Mouse (Mus musculus) liver, embryonic 14.5 days (tissue): ENCODE measurements at regions not wholly inside any gene's neighbourhood (a gene's known extent, or its start where the extent isn't known, plus 50 kb on each side); places are given as distances from the start of the nearest gene placed in this dataset.

ENCODE experiments used
- ATAC-seq: fragments of 200-750 bp; cut with Nextera tagmentation; 2 replicates; pipeline ENCODE4 v1.8.0; 2017; ENCODE audit warnings: moderate number of reproducible peaks, mild to moderate bottlenecking, moderate library complexity; ENCODE audit not compliant: insufficient read depth
- DNase-seq, 3 experiments: peaks; one replicate each; pipeline ENCODE4 v3.0.0-alpha.2; 2012 to 2013; ENCODE audit warnings: low read depth in 3 of 3, low spot score in 3 of 3
- H3K27ac ChIP-seq: fragments of 300-500 bp; sonication (generic); 2 replicates; pipeline ENCODE4 v1.5.1; 2014; ENCODE audit warnings: moderate library complexity, mild to moderate bottlenecking, control low read depth, inconsistent platforms
- H3K27me3 ChIP-seq: fragments of 300-500 bp; sonication (generic); 2 replicates; pipeline ENCODE4 v1.6.1; 2014; ENCODE audit warnings: mild to moderate bottlenecking, low read length, moderate library complexity; ENCODE audit not compliant: control insufficient read depth, insufficient read depth
- H3K36me3 ChIP-seq: fragments of 300-500 bp; sonication (generic); replicated peaks from 2 replicates; pipeline ENCODE4 v1.6.1; 2014; ENCODE audit warnings: low read depth; ENCODE audit not compliant: control insufficient read depth, insufficient read depth
- H3K4me1 ChIP-seq, 2 experiments: fragments of 200-500 bp in 1 of 2; fragments of 300-500 bp in 1 of 2; sonication (generic) in 1 of 2; replicated peaks; 2 replicates each; pipeline ENCODE4 v1.6.1; 2012 to 2014; ENCODE audit warnings: antibody characterized with exemption in 1 of 2, inconsistent platforms in 1 of 2, low read length in 1 of 2; ENCODE audit not compliant: control insufficient read depth in 2 of 2, insufficient read depth in 2 of 2
- H3K4me2 ChIP-seq: fragments of 300-500 bp; sonication (generic); 2 replicates; pipeline ENCODE4 v1.6.1; 2014; ENCODE audit warnings: low read depth, mild to moderate bottlenecking, control low read depth, moderate library complexity
- H3K4me3 ChIP-seq, 2 experiments: fragments of 200-500 bp in 1 of 2; fragments of 300-500 bp in 1 of 2; sonication (generic) in 1 of 2; 2 replicates each; pipeline ENCODE4 v1.5.1; 2012 to 2014; ENCODE audit warnings: low read depth in 2 of 2, low read length in 2 of 2, mild to moderate bottlenecking in 2 of 2, control low read depth in 1 of 2, inconsistent platforms in 1 of 2, moderate library complexity in 1 of 2; ENCODE audit not compliant: insufficient read depth in 1 of 2
- H3K9ac ChIP-seq: fragments of 300-500 bp; sonication (generic); replicated peaks from 2 replicates; pipeline ENCODE4 v1.6.1; 2014; ENCODE audit warnings: mild to moderate bottlenecking, control low read depth, moderate library complexity
- H3K9me3 ChIP-seq: fragments of 300-500 bp; sonication (generic); 2 replicates; pipeline ENCODE4 v1.6.1; 2016; ENCODE audit warnings: low read length, mixed read lengths; ENCODE audit not compliant: control insufficient read depth
- CTCF ChIP-seq: IDR thresholded peaks from 2 replicates; pipeline ENCODE4 v1.5.1; 2016; ENCODE audit warnings: antibody characterized with exemption, low read depth, control low read depth
- EP300 ChIP-seq: IDR thresholded peaks from 2 replicates; pipeline ENCODE4 v1.6.1; 2016; ENCODE audit warnings: antibody characterized with exemption, low read depth
- WGBS: fragments of 180-500 bp; shearing (Covaris S2); extraction: QIAGEN DNeasy Blood & Tissue Kit; methylation state at CpG from one replicate; pipeline ENCODE4 v1.1.7; 2014; ENCODE audit not compliant: insufficient replicate concordance; 5-methylcytosine and 5-hydroxymethylcytosine counted together

- Histone ChIP-seq H3K4me2 (no peak overlapping the region), H3K9ac (no peak overlapping the region), H3K9me3 (no peaks in the 10 kb centered on the region), H3K27me3 (no peaks in the 10 kb centered on the region), H3K36me3 (no peaks in the 10 kb centered on the region), H3K4me3 (no peak overlapping the region), H3K27ac (no peak overlapping the region), H3K4me1 (no peaks in the 10 kb centered on the region)
- WGBS: 55% methylated on average over 5 of the region's 5 CpGs
- DNase-seq (no peak), ATAC-seq (no peak)
- TF ChIP-seq CTCF (no peak), EP300 (no peak)
These were observed 125.9 kb downstream of the Tmem38b start for GRCm38 (mm10) chr4:53951734-53952109.

GRCm38 (mm10) chr4:53952288-53952687 lies 126.4 kb downstream of the Tmem38b start:
- DNase-seq (no peak), ATAC-seq (no peak)
- no peak for TF ChIP-seq EP300
- no peak for TF ChIP-seq CTCF
- H3K36me3 ChIP-seq: no peaks in the 10 kb centered on the region
- no peaks in the 10 kb centered on the region for H3K4me1 ChIP-seq
- 31% methylated on average over 3 of the region's 3 CpGs for WGBS
- H3K27ac ChIP-seq: no peak overlapping the region
- H3K27me3 ChIP-seq: no peaks in the 10 kb centered on the region
- H3K4me3 ChIP-seq: no peak overlapping the region
- no peaks in the 10 kb centered on the region for H3K9me3 ChIP-seq
- no peak overlapping the region for H3K9ac ChIP-seq
- H3K4me2 ChIP-seq: no peak overlapping the region

GRCm38 (mm10) chr4:53962458-53962857 lies 136.6 kb downstream of the Tmem38b start:
- TF ChIP-seq CTCF: no peak
- Histone ChIP-seq H3K36me3 (no peaks in the 10 kb centered on the region), H3K27me3 (no peaks in the 10 kb centered on the region), H3K4me3 (no peak overlapping the region), H3K9me3 (no peaks in the 10 kb centered on the region), H3K9ac (no peak overlapping the region), H3K27ac (no peak overlapping the region), H3K4me1 (no peaks in the 10 kb centered on the region), H3K4me2 (no peak overlapping the region)
- WGBS: 50% methylated on average over 3 of the region's 3 CpGs
- no peak for DNase-seq
- no peak for ATAC-seq

GRCm38 (mm10) chr4:53970461-53970860 lies 144.6 kb downstream of the Tmem38b start:
- DNase-seq: no peak
- H3K4me2 ChIP-seq: no peak overlapping the region
- no peaks in the 10 kb centered on the region for H3K4me1 ChIP-seq
- TF ChIP-seq EP300: no peak
- TF ChIP-seq CTCF: no peak
- no peak overlapping the region for H3K27ac ChIP-seq
- no peaks in the 10 kb centered on the region for H3K9me3 ChIP-seq
- no peak for ATAC-seq
- no peak overlapping the region for H3K9ac ChIP-seq
- no peaks in the 10 kb centered on the region for H3K27me3 ChIP-seq
- H3K4me3 ChIP-seq: no peak overlapping the region
- no peaks in the 10 kb centered on the region for H3K36me3 ChIP-seq

DNA sequence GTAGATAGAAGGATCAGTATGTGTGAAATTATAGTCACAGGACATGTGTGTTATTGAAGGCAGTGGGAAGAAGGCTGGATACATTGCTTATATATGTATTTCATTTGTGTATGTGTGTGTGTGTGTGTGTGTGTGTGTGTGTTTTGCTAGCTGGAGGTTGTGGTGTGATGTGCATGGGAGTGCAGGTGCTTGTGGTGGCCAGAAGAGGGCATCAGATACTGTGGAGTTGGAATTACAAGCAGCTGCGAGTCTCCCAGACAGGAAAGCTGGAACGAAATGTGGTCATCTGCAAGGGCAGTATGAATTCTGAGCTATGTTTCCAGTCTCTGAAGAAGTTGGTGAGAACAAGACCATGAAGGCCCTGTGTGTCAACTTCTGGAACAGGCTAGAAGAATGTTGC lies 145.1 kb downstream of the Tmem38b start:
- H3K4me3 ChIP-seq: no peak overlapping the region
- H3K9me3 ChIP-seq: no peaks in the 10 kb centered on the region
- no peak overlapping the region for H3K27ac ChIP-seq
- no peak for DNase-seq
- 69% methylated on average over 2 of the region's 2 CpGs for WGBS
- no peaks in the 10 kb centered on the region for H3K36me3 ChIP-seq
- ATAC-seq: no peak
- H3K4me2 ChIP-seq: no peak overlapping the region
- no peaks in the 10 kb centered on the region for H3K27me3 ChIP-seq
- H3K9ac ChIP-seq: no peak overlapping the region
- no peaks in the 10 kb centered on the region for H3K4me1 ChIP-seq
- TF ChIP-seq EP300 (no peak), CTCF (0 out of 2 replicates have a peak, but pooled peaks have one; percentile 27)
